Mouse (Mus musculus): ENCODE results near the gene C330007P06Rik.
A peak's percentile ranks its signal among the peaks of the same experiment; 100 is the strongest.

The C330007P06Rik gene

DNA sequence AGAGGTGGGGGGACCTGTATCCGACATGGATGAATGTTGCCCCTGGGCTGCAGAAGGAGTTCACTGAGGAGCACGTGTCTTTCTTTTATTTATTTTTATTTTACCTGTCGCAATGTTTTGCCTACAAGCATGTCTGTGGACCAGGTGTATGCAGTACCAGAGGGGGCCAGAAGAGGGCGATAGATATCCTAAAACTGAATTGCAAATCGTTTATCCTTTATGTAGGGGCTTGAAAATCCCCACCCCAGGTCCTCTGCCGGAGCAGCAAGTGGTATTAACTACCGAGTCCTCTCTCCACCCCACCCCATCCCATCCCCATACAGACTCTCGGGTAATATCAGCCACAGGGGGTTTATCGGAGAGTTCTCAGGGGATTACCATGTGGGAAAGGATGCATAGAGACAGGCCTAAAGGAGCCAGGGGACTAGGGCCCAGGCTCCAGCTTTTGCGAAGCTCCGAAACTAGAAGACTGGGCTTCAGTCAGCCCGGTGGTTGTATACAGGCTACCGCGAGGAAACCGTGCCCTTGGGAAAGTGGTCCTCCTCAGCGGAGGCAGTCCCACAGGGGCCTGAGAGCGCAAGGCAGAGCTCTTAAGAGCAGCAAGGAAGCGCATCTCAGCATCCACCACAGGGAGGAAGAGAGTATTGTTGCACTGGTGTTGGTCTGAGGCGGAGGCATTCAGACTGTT, 40.4 kb downstream of the C330007P06Rik start:
- DNase-seq = peak; percentile 72

GRCm38 (mm10) chrX:36831632-36832031, 42.3 kb downstream of the C330007P06Rik start:
- DNase-seq = no peak

- peak; percentile 68 for DNase-seq
Measured at GRCm38 (mm10) chrX:36830271-36830670, 43.6 kb downstream of the C330007P06Rik start.

DNA sequence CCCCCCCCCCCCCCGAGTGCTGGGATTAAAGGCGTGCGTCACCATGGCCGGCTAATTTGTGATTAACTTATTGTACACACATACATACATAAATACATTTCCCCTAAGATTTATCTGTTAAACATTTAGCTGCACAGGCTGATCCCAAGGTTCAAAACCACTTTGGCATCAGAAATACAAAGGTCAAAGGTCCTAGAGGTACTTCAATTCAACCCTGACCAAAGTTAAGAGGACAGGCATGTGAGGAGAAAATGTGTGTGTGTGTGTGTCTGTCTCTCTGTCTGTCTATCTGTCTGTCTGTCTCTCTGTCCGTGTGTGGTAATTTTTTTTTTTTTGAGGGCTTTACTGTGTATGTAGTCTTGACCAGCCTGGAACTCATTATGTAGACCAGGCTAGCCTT, 47.0 kb downstream of the C330007P06Rik start:
- DNase-seq = no peak

- DNase-seq = peak; percentile 67
Measured at GRCm38 (mm10) chrX:36825032-36825431, 48.9 kb downstream of the C330007P06Rik start.

- peak; percentile 46 for DNase-seq
Measured at GRCm38 (mm10) chrX:36823932-36824711, 49.8 kb downstream of the C330007P06Rik start.

- peak; percentile 66 for DNase-seq
Measured at GRCm38 (mm10) chrX:36820201-36820600, 53.7 kb downstream of the C330007P06Rik start.

GRCm38 (mm10) chrX:36819575-36819974, 54.3 kb downstream of the C330007P06Rik start:
- no peak for DNase-seq

DNA sequence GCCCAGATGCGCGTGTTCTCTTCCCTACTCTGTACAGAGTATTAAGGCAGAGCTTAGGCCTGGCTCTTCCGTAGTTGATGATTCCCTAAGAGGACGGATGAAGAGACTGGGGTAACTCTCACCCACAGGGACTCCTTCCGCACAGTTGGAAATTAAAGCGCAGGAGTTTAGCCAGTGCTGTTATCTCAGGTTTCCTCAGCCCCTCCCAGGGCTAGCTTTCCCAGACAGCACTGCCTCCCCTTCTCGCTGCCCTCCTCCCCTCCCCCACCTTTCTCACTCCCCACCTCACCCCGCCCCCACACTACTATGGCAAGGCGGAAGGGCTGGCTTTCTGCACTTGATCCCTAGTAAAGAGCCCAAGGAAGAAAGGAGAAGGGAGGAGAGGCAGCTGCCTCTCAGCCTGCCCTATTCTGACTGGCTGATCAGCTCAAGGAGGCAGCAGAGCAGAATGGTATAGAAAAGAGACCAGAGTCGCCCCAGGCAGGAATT, 56.9 kb downstream of the C330007P06Rik start:
- DNase-seq = peak; percentile 35

- no peak for DNase-seq
Measured at GRCm38 (mm10) chrX:36816368-36816899, 57.5 kb downstream of the C330007P06Rik start.

DNA sequence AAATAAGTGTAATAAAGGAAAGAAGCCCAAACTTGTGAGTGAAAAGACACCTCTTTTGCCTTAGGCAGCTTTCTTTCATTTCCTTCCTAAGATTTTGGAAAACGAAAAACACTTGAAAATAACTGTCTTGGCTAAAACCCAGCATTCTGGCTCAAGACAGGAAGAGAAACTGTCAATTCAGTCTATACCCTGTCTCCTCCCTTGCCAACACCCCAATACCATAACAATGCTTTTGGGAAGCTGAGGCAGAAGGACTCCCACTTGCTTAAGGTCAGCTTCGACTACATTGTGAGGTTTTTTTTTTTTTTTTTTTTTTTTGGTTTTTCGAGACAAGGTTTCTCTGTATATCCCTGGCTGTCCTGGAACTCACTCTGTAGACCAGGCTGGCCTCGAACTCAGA, 58.5 kb downstream of the C330007P06Rik start:
- no peak for DNase-seq

DNA sequence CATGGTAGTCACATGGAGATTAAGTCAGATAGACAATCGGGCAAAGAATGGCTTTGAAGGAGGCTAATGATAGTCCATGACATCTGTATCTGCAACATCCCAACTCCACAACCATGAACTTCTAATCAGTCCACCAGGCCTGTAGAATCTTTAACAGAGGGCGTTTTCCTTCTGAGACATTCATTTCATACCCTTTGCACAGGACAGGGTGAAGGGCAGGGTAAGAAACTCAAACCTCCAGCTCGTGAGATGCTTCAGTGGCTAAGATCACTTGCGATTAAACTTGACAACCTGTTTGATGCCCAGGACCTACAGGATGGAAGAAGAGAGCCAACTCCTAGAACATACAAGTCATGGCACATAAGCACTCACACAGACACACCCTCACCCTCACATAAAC, 58.9 kb downstream of the C330007P06Rik start:
- no peak for DNase-seq

GRCm38 (mm10) chrX:36814161-36814836, 59.6 kb downstream of the C330007P06Rik start:
- DNase-seq = peak; percentile 73

GRCm38 (mm10) chrX:36811377-36811776, 62.5 kb downstream of the C330007P06Rik start:
- peak; percentile 39 for DNase-seq

GRCm38 (mm10) chrX:36808318-36808683, 65.6 kb downstream of the C330007P06Rik start:
- no peak for DNase-seq

DNA sequence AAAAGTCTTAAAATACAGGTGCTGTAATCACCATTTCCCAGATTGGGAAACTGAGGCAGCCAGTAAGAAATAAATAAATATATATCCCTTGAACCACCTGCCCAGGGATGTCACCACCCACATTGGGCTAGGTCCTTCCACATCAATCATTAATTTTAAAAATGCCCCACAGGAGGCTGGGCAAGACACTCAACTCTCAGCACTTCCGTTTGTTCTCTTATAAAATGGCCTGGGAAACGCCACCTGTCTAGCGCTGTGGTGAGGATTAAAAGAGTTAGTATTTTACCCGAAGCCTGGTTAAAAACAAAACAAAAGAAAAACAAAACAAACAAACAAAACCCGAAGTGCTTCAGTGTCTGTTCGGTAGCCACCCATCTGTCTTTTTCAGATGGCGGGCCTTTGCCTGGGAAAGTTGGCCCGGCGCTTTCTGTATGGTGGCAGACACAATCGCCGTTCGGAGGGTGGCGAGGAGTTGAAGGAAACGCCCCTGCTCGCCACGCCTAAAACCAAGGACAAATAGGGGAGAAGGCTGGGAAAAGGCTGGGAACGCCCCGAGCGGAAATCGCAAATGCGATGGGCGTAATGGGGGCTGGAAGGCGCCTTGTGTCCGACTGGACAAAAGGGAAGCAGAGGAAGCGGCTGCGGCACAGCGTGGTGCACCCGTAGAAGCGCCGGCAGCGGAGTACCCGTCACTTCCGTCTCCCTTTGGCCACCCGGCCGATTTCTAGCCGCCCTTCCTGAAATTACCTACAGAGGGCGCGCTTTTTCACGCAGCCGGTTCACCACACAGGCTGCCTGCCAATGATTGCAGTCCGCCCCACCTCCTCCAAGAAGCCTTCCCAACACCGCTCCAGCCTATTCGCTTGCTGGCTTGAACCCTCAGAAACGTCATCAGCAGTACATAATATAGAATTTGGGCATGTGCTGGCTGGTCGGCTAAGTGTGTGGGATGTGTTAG, 66.3 kb downstream of the C330007P06Rik start:
- DNase-seq = peak; percentile 87

DNA sequence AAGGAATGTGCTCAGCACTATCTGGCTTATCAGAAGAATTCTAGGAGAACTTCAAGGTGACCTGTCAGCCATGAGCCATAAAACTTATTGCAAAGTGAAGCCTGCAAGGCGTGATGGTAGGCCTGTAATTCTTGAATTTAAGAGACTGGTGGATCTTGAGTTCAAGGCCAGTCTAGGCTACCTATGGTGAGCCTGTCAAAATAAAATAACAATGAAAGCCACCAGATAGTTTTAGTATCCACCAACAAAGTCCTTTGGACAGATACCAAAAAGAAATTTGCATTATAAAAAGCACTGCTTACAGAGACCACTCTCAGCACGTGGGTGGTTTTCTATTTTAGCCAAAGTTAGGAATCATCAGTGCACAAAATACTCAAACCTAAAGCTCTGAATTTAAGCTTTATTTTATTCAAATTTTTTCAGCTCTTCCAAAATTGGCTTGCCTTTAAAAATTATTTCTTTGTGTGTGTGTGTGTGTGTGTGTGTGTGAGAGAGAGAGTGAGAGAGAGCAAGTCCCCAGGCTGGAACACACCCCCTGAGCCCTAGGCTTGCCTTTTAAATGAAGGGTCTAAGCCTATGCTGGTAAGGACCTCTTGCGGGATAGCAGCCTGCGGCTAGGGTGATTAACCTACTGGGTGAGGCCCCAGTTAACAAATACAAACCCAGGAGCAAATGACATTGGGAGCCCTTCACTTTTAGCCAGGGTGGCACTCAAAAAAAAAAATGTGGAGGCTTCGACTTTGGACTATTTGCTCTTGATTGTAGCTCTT, 68.3 kb downstream of the C330007P06Rik start:
- no peak for DNase-seq

DNA sequence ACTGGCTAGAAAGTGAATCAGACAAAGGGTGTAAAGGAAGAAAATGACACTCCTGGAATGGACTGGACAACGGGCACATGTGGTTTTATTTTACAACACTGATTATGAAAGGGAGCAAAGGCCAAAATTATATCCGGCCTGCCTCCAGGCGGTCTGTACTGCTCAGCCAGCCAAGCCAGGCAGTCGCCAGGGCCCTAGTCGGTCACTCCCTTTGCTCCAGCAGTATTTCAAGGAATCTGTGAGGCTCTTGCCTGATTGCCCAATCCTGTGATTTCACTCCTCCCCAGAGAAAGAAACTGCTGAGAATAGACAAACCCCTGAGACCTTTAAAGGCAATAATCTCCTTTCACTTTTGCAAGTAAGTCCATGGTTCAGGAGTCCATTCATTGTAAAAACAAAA, 69.7 kb downstream of the C330007P06Rik start:
- DNase-seq = peak; percentile 40

- DNase-seq = no peak
Measured at GRCm38 (mm10) chrX:36803189-36803588, 70.7 kb downstream of the C330007P06Rik start.

GRCm38 (mm10) chrX:36799131-36799879, 74.6 kb downstream of the C330007P06Rik start:
- DNase-seq = no peak
